Mouse (Mus musculus): ENCODE data around the gene Cacna1c.

Cacna1c gene

DNA sequence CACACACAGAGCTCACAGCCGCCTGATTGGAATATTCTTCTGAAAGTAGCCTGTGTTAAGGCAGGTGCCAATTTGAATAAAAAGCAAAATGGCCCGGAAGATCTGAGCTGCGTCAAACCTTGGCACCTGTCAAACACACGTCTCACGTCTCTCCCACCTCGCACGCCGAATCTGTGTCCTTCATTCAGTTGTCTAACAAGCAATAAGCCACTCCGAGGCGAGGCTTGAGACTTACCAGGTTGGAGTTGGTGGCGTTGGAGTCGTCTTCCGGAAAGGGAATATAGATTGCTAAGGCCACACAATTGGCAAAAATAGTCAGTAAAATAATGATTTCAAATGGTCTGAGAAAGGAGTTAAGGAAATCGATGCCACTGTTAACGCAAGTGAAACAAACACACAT, 143.9 kb downstream of the Cacna1c start:
- DNase-seq (ENCODE audit: low spot score), result no peak

DNA sequence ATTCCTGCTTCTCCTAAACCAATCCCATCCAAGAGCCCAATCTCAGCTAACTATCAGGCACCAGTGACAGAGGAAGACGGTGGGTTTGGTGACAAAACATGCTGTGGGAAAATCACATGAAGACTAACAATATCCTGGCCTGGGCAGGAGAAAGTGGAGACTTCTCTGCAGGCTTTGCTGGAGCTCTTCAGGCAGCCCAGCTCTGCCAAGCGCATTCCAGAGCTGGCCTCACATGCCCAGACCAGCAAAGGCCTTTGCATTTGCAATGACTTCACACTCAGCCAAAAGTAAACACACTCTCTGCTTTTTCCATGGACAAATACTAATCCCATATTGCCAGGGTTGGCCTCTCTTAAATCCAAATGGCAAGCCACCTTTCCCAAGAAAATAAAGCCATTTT, 144.5 kb downstream of the Cacna1c start:
- DNase-seq (ENCODE audit: low spot score), result no peak

DNA sequence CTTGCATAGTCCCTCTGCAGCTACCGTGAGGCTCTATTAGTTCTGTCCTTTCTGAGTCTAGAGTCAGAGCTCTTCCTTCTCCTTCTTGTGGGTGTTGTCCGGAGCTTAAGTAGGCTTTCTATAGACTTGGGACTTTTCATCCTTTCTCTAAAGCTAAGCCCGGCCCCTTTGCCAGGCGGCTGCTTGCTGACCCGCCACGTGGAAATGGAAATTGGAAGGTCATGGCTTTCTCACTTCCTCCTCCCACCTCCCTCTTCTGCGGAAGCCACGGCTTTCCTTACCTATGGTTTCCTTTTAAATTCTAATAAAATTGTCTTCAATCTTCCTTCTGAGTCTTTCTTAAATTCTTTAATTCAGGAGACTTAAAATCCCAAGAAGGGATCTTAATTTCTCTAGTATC, 148.9 kb downstream of the Cacna1c start:
- DNase-seq (ENCODE audit: low spot score), result no peak

DNA sequence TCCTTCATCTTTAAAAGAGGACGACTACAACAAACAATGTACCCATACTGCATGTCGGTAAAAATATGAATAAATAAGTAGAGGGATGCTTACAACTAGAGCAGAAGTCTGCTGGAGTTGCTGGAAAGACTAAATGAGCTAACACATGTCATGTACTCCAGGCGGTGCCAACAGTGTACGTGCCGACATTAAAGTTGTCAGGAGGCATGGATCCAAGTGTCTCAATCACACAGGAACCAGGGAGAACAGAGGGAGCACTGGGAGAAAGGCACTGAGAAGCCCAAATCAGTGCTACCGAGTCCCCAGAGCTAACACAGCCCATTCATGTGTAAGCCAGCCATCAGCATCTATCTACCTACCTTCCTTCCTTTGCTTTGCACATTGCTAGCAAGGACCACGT, 150.7 kb downstream of the Cacna1c start:
- no peak for DNase-seq (ENCODE audit: low spot score)

DNA sequence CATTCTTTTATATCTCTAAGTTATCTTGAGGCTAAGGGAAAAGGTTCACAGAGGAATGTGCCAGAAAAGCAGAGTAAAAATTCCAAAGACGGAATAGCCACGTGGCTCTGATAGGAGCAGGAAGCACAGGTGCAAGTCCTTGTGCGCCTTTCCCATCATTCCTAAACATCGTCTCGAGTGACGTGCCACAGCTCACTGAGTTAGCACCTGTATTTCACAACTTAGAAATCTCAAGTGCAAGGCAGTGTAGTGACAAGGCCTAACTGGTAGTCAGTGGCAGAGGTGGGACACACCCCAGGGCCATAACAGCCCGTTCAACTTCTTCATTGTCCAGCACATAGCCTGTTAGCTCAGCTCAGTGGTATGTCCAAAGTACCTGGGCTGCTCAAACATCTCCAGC, 152.1 kb downstream of the Cacna1c start:
- no peak for DNase-seq (ENCODE audit: low spot score)

DNA sequence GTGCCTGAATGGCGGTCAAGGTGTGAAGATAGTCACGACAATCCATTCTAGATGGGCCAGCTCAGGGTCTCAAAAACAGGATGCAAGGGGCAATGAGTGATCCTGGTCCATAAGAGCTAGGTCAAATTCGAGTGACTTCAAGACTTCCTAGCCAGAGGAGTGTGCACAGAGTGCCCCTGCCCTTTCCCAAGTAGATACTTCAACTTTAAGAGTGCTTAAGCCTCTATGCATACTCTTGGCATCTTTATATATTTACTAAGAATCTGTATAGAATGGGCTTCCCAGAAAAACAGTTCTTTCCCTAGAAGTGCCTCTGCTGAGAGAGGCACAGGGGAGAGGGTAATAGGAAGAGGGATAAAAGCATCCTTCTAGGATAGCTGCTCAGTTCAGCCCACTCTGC, 153.4 kb downstream of the Cacna1c start:
- DNase-seq (ENCODE audit: low spot score), result no peak

DNA sequence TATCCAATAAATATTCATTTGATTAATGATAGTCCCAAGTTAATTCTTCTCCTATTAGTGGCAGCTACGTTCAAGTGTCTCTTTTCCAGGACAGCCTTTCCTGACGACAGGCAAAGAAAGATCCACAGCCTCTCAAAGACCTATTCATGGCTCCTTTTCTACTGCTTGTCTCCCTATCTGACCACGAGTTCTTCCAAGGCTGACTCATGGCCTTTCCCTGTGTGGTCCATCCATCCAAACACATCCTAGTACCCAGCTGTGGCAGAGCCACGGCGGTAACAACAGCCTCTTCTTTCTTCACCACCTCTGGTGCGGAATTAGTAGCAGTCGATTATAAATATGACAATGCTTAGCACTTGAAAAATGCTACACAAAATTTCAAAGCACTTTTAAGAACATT, 155.3 kb downstream of the Cacna1c start:
- no peak for DNase-seq (ENCODE audit: low spot score)

DNA sequence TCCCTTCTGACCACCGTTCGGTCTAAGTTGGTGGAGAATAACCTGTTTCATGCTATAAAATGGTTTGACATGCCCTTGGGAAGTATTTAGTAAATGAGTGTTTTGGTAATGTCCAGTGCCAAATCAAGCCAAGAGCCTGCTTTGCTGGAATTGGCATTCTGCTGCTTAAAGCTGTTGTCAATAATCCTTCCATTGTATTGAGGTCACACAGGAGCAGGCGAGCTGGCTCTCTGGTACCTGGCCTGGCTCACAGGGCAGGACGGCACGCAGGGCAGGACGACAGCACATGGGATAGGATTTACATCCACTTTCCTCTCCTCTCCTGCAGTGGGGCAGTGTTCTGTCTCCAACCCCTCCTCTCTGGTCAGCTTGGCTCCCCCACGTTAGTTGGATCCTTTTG, 156.4 kb downstream of the Cacna1c start:
- DNase-seq (ENCODE audit: low spot score), result no peak

DNA sequence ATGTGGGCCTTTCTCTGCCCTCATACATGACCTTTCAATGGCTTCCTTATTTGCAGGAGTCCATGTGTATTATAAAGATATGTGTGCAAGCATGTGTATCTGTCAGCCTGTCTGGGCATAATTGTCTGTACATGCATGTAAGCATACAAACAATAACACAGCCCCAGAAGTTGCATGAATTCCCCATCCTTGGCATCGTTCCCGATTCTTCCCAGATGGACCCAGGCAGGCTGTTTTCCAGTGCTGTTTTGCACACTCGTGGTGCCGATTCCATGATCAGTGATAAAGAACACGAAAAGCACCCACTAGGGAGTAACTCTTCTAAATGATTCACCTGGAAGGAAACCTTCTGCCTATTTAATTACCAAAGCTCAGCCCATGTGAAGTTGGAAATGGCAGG, 156.9 kb downstream of the Cacna1c start:
- DNase-seq (ENCODE audit: low spot score), result no peak

DNA sequence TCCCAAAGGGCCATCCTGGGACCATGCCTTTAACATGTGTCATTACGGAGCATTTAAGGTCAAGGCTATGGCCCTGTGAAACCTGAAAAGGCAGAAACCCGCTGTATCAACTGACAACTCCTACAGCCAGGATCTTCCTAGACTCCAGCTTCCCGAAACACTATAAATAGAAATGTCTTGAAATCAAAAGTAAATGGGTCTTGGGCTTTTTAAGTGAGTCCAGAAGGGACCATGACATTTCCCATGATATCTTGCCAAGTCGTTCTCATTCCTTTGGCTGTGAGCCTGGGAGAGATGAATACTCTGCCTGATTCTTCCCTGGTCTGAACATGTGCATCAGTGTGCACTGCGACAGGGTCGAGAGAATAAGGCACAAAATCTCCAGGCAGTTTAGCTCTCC, 158.4 kb downstream of the Cacna1c start:
- DNase-seq (ENCODE audit: low spot score), result no peak

DNA sequence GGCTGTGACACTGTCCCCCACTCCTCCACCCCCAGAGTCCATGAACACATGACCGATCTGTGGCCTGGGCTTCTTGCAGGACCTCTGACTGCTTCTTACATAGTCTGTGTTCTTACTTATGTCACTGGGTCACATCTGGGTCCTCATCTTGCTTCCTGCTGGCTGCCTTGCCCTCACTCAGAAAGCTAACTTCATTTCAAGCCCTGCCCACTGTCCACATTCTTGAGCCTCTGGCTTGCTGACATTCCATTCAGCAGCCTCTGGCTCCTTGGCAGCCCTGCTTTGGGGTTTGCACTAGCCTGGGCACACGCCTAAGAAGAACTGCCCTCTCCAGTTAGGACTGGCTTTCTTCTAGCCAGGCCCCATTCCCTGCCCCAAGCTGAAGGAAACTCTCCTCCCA, 159.2 kb downstream of the Cacna1c start:
- DNase-seq (ENCODE audit: low spot score), result no peak

DNA sequence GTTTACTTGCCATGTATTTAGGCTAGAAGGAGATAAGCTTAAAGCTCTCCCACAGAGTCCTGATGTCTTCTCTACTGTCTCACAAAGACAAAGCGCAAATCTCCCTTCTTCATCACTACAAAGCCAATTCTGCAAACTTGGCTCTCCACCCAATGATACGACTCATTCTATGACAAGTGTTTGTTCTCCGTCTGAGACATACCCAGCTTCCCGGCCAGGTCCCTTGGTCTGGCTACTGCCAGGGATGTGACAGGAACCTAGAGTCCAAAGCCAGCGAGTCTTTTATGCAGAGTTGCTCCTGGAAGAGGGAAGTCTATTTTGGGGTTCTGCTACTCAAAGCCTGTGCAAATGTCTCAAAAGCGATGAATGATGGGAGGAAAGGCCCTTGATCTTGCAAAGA, 160.9 kb downstream of the Cacna1c start:
- DNase-seq (ENCODE audit: low spot score), result no peak

DNA sequence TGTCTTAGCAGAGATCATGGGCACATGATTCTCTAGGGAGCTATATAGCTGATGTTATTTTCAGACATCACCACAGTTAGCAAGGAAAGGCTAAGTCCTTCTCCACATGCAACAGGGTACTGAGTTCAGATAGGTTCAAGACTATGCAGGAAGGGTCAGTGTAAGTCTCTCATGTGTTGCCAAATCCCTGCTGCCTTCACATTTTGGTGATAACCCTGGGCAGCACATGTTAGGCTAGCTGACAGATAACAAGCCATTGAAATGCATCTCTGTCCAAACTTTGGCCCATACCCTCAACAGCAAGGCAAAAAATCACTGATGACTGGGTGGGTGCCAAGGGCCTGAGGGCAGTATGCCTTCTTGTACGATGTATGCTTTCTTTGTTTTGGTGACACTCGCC, 161.3 kb downstream of the Cacna1c start:
- DNase-seq (ENCODE audit: low spot score), result no peak

DNA sequence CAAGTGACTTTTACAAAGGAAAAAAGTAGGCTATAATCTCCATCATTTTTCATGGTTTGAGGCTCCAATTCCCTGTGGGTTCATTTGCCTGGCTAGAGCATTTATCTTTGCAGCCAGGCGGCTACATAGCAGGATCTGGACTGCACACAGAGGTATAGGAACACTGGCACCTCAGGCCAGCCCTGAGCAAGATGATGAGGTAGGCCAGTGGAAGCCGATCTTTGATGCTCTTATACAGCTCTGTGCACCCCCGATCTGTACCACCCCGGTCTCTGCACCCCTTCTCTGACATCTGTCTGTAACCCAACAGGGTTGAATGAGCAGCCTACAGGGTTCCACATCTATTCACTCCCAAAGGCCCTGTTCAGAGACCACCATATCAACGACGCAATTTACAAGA, 168.3 kb downstream of the Cacna1c start:
- no peak for DNase-seq (ENCODE audit: low spot score)

DNA sequence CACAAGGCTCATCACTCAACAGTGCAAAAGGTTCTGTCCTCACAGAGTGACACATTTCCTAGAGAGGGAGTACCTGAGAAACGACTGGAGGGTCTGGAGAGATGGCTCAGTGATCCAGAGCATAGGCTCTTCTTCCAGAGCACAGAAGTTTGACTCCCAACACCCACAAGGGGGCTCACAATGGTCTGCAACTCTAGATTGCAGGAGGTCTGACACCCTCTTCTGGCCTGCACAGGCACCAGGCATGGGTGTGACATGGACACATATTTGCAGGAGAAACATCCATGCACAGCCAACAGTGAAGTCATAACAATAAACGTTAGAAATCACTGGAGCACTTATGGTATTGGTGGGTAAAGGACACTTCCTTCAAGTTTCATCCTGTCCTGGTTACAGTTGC, 173.4 kb downstream of the Cacna1c start:
- no peak for DNase-seq (ENCODE audit: low spot score)

DNA sequence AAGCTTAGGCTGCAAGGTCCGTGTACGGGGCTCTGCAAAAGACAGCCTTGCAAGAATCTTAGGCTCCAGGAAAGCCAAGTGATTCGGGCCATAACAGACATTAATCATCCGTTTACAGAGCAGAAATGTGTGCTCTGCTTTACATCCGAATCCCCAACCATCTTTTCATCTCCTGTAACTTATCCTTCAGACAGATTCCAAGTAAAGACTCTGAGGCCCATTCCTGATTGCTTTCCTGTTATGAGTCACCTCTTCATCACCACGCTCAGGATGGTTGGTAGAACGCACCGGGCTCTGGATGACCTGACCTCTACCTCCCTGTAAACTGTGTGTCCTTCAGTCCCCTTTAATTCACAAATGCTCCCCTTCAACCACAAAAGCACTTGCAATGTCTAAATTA, 175.0 kb downstream of the Cacna1c start:
- DNase-seq (ENCODE audit: low spot score), result no peak

DNA sequence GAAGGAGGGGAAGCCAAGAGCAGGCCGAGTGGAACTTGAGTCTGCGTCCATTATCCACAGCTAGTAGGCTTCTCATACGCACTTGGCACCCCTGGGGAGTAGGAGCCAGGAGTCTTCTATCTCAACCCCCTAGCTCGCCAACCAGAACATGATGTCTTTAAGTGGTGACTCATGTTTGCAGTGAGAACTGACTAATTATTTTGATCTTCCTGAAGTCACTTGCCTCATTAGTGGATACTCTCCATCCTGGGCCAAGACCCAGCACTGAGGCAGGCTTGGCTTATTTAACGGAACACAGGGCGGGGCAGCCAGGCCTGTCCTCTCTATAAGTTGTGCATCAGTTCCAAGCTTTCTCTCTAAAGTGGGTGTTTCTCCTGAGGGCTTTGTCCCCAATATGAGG, 177.3 kb downstream of the Cacna1c start:
- no peak for DNase-seq (ENCODE audit: low spot score)

DNA sequence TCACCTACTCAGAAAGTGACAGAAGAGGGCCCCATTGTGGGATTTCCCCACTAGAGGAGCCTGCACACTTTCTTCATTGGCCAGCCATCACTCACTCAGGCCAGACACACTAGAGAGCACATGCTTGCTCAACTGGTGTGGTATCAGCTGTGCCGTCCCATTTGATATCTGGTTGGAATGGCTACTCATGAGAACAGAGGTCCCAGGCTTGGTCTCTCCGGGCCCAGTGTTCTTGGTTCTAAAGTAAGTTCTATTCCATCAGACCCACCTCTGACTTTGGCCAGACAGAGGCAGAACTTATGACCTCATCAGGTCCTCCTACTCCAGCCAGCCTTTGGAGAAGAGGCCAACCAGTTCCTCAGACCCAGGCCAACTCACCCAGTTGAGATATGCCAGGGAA, 178.0 kb downstream of the Cacna1c start:
- DNase-seq (ENCODE audit: low spot score), result no peak

DNA sequence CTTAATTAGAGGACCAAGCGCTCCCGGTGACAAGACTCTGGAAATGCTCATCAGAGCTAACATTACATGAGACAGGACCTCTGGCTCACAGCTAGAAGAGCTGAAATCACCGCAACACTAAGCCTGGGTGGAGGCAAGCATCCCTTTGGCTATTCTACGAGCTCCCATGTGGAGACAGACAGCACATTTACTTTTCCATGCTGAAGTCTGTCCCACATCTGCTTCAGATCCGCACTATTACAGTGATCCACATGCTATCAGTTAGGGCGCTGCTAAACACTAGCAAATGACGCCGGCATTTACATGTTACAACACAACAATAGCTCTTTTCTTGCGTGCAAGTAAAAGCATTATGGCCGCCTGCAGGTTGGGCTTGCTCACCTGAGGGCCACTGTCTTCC, 178.7 kb downstream of the Cacna1c start:
- no peak for DNase-seq (ENCODE audit: low spot score)

DNA sequence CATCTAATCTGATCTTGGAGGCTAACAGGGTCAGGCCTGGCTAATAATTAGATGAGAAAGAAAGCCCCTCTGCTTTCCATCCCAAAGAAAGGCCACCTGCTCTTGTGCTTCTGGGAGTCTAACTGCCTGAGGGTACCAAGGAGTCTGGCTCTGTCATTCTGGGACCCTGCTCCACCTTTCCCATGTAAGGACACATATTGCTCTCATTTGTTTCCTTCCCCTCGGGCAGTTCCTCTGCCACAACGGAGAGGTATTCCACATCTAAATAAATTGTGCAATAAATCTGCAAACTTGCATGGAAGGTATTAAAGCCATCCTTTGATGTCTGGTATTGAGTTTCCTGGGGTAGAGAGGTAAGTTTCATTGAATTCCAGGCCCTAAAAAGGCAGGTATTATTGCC, 180.9 kb downstream of the Cacna1c start:
- no peak for DNase-seq (ENCODE audit: low spot score)

DNA sequence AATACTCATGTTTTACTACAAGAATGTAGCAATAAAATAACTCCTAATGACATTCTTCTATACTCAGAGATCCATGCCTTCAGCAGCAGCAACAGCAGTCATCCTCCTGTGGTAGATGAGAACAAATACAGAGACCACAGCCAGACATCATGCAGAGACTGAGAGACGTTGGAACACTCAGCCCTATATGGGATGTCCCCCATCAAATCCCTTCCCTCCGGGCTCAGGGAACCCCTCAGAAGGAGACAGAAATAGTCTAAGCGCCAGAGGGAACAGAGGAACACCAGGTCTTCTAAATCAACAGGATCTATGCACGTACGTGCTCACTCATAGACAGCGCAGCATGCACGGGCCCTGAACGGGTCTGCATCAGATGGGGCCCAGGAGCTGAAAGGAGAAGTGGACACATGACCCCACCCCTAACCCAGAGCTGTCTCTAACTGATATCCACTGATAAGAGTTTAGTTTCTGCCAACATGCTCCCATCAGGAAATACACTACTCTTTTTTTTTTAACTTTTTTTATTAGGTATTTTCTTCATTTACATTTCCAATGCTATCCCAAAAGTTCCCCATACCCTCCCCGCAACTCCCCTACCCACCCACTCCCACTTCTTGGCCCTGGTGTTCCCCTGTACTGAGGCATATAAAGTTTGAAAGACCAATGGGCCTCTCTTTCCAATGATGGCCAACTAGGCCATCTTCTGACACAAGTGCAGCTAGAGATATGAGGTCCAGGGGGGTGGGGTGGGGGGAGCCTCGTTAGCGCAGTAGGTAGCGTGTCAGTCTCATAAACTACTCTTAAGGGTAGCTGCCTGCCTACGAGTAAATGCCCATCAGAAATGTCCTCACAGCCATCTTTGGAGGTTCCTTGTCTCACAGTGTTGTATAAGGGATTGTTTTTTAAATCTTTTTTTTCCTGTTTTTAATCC, 182.8 kb downstream of the Cacna1c start:
- DNase-seq (ENCODE audit: low spot score), result no peak

DNA sequence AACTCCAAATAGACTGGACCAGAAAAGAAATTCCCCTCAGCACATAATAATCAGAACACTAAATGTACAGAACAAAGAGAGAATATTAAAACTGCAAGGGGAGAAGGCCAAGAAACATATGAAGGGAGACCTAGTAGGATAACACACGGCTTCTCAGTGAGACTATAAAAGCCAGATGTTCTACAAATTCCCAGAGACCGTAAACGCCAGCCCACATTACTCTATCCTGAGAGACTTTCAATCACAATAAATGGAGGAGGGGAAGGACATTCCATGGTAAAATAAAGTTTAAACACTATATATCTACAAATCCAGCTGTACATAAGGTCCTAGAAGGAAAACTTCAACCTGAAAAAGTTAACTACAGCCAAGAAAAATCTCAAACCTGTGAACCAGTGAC, 185.3 kb downstream of the Cacna1c start:
- no peak for DNase-seq (ENCODE audit: low spot score)

DNA sequence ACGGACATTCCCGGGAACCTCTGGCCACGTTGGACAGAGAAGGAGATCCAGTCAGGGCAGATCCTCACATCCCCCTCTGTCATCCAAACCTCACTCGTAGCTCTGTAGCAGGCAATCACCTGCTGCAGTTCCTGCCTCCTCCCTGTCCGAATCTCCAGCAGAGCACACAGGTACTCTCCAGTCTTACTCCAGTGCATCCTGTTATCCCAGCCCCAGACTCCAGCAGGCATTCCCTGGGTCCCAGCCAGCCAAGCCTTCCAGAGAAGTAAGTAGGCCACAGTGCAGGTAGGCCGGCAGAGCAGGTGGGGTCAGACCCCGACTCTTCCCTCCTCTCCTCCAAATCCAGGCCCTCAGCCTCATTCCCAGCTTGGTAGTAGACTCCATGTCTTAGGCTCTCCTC, 186.7 kb downstream of the Cacna1c start:
- no peak for DNase-seq (ENCODE audit: low spot score)

DNA sequence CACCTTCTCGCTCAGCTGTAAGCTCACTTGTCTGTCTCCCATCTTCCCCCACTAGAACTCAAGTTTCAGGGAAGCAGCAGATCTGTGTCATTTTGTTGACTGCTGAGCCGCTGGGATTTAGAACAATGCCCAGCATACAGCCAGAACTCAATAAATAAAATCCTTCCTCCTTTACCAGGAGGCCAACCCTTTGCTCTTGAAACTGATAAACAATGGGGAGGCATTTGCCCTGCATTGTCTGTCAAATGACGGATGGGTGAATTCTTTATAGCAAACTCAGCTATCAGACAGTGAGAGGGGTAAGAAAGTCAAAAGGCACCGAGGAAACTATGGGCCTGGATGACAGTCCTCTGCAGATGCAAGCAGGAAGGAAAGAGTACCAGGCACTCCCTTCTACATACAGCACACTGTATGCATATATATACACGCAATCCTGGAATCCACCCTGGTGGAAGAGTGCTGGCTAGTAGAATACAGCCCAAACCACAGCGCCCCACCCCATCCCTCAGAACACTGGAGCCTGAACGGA, 187.5 kb downstream of the Cacna1c start:
- no peak for DNase-seq (ENCODE audit: low spot score)

All from ovary, postnatal 36 days (tissue).